Mouse (Mus musculus) embryo, embryonic 10.5 days (tissue): ENCODE data around the gene Gjb3.

Experiments
- DNase-seq: peaks from one replicate; pipeline ENCODE4 v3.0.0-alpha.2; 2015; ENCODE audit warnings: low spot score

Gene Gjb3

DNA sequence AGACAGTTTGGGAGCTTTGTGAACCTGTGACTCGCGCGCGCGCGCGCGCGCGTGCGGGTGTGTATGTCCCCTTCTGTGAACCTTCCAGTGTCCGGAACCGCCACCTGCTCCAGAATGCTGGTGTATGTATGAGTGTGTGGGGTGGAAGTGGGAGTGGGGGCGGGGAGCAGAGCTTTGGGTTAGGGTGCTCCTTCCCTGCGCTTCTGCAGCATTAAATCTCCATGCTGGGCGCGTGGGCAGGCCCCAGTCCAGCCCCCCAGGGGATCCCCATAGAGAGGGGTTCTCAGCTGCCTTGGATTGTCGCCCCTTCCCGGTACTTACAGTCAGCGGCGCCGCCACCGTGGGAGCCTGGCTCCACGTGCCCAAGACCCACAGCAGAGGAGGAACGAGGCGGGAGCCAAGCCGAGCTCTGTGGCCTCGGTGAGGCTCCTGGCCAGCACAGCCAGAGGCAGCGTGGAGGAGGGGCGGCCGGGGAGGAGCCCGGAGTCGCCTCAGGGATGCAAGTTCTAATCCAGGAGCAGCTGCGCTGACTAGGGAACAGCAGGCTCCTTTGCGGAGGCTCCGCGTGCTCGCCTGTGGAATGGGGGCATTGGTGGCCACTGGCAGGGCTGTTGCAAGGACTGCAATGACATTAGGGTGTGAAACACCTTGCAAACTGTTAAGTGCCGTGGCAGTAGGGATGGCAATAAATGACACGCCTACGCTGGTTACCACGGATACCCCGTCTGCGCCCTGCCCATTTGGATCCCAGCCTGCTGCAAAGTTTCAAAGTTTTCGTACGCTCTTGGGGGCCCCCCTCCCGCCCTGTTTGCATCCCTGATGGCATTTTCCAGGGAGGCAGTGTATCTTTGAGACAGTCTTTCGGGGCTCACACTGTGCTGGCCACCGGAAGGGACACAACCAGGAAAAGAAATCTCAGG is at the start of gene Gjb3:
Gene Gjb3 (minus strand): TSS at position 664 of the 920 bp plus-strand sequence.
- no peak for DNase-seq

DNA sequence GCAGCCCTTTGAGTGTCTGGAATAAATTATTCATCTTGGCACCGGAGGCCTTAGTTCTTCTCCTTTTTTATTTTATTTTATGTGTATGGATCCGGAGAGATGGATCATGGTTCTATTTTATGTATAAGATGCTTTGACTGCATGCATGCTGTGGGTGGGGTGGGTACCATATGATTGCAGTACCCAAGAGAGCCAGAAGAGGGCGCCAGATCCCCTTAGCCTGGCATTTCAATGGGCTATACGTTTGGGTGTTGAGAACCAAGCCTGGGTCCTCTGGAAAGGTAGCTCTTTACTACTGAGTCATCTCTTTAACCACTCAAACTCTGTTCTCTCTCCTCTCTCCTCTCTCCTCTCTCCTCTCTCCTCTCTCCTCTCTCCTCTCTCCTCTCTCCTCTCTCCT is 46.7 kb upstream of the Gjb3 start:
- DNase-seq = peak; percentile 34

GRCm38 (mm10) chr4:127375541-127376177 is 45.0 kb upstream of the Gjb3 start:
- DNase-seq = peak; percentile 37

- DNase-seq = no peak
These were observed 44.0 kb upstream of the Gjb3 start for GRCm38 (mm10) chr4:127374645-127375044.

DNA sequence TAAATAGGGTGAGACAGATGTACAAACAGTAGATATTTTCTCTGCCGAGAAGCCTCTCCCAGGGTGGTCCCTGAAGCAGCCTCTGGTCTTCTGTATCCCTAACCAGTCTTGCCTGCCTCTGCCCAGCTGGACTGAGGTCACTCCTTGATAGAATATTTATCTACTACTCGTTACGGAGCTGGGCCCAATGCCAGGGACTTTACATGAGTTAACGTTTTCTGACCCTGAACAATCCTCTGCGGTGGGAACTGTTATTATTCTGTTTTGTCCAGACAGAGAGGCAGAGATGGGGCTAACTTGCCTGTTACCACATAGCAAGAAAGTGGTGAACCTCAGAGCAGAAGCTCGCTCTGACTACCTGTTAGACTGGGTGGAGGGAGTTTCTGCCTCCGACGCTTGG is 42.8 kb upstream of the Gjb3 start:
- no peak for DNase-seq

DNA sequence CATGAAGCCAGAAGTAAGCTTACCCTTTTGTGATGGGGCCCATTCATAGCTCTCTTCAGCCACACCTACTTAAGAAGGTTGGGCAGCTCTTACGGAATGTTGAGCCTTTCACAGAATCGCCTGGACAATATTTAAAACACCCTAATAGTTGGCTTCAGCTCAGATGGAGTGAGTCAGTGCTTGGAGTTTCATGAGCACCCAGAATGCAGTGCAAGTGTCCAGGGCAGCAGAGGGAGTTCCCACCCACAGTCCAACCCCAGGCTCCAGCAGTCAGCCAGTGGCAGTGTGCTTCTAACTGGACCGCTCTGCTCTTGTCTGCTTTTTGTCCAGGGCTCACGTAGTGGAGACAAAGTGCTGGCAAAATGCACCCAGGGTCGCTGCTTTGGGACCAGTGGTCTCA is 40.9 kb upstream of the Gjb3 start:
- no peak for DNase-seq

DNA sequence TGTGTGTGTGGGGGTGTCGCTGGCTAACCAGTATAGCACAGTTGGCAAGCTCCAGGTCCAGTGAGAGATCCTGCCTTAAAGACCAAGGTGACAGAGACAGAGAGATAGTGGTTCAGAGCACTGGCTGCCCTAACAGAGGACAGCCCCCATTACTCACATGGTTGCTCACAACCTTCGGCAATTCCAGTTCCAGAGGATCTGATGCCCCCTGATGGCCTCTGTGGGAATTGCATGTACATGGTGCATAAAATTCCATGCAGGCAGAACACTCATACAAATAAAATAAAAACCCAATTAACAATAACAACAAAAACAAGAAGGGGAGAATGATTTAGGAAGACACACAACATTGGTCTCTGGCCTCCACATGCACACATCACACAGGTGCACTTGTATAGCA is 39.8 kb upstream of the Gjb3 start:
- DNase-seq = peak; percentile 66

DNA sequence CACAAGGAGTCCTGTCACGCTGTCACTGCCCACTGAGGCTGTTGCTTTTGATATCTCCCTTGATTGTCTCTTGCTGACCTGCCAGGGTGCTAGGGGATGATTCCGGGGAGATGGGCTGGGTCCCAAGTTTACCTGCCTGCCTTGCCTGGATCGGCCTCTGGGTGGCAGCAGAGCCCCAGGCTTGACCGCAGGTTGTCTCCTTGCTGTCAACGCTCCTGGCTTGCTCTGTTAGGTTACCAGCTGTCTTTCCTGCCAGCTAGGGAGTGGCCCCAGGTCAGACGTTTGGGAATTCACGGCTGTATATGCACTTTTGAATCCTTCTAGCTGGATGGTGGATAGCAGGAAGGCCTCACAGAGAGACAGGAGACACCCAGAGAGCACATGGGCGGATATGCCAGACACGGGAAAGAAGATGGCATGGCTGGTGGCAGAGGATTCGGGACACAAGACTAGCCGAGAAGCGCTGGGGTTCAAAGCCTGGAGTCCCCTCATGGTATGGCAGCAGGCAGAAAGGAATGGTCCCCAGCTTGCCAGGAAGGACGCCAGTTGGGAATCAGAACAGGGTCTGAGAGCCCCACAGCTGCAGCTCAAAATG is 37.8 kb upstream of the Gjb3 start:
- DNase-seq = peak; percentile 77

DNA sequence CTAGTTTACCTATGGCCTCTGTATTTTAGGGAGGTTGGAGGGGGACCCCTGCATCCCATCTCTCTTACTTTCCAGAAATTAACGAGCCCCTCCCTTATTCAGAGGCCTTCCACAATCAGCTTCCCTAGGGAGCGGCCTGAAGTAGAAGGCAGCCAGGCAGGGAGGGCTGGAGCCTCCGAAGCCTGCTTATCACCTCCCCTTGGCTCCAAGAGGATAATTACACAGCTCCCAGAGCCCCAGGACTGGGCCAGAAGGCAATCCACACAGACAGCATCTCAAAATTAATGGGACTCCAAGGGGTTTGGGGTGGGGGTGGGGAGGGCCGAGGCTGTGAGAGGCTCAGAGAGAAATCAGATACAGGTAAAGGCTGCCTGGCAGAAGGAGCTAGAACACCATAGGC is 35.2 kb upstream of the Gjb3 start:
- DNase-seq = no peak

- DNase-seq = no peak
These were observed 34.8 kb upstream of the Gjb3 start for GRCm38 (mm10) chr4:127365433-127365832.

GRCm38 (mm10) chr4:127364431-127364830 is 33.8 kb upstream of the Gjb3 start:
- no peak for DNase-seq

GRCm38 (mm10) chr4:127363331-127363730 is 32.7 kb upstream of the Gjb3 start:
- DNase-seq = no peak

- no peak for DNase-seq
These were observed 31.9 kb upstream of the Gjb3 start for GRCm38 (mm10) chr4:127362520-127362919.

GRCm38 (mm10) chr4:127358018-127358417 is 27.4 kb upstream of the Gjb3 start, which contains the start of gene Gjb5:
Gene Gjb5 (minus strand): TSS chr4:127358181.
- peak; percentile 42 for DNase-seq

GRCm38 (mm10) chr4:127354506-127355485 is 24.2 kb upstream of the Gjb3 start:
- DNase-seq = no peak

GRCm38 (mm10) chr4:127353951-127354438 is 23.4 kb upstream of the Gjb3 start, which contains the start of gene Gjb4:
Gene Gjb4 (minus strand): TSS chr4:127354081.
- DNase-seq = no peak

GRCm38 (mm10) chr4:127352594-127352993 is 21.9 kb upstream of the Gjb3 start:
- no peak for DNase-seq

DNA sequence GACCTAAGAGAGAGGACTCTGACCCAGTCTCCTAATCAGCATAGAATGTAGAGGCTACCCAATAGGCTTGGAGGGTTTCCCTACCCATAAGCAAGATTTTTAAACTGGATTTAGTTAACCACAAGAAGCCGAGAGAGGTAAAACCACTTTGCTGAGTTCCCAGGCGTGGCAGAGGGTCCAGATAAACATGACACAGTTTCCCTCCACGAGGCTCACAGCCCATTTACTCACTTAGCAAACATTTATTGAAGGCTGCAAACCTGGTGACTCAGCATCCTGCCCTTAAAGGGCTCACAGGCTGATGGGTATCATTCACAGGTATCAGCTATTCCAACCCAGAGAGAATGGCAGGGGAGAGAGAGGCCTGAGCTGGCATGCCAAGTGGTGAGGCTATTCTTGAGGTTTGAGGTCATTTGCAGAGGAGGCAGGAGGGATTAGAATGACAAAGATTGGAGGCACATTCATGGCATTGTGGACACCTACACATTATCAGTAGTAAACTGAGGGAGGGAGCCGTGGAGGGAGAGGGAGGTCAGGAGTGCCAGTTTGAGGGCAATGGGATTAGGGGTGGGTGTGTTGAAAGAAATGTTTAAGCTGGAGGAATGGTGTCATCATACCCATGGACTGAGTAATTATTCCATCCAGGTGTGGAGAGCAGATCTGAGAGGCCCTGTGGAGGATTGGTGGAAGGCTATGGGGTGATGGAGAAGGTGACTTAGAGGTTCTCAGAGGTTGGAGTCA is 19.1 kb upstream of the Gjb3 start:
- no peak for DNase-seq

DNA sequence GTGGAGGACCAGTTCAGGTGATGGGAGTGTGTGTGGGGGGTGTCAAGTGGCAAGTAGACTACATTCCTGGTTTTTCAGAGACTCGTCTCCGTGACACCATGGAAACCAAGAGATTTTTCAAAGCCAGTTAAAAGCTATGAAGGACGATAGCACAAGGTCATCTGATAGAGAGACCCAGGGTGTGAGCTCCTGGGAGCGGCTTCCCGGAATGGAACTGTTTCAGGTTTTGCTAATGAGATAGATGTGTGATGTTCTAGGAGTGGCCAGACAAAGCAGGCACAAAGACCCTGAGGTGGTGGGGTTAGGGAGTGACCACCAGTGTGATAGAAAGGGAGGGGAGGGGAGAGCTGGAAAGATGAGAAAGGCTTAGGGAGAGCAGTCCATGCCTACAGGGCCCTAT is 14.4 kb upstream of the Gjb3 start:
- DNase-seq = no peak

- no peak for DNase-seq
These were observed 10.7 kb upstream of the Gjb3 start for GRCm38 (mm10) chr4:127341372-127341771.

- DNase-seq = no peak
These were observed 7.0 kb upstream of the Gjb3 start for GRCm38 (mm10) chr4:127337668-127338067.
